Mouse (Mus musculus): ENCODE measurements around the gene Smpd2. TPM values are rescaled to one million over a fixed set of nuclear protein-coding genes. Genes with fewer than 3 reads are reported as not detected.
A peak's percentile ranks its signal among the peaks of the same experiment; 100 is the strongest.
"Not testable (repeated sequence)": the region's sequence is repeated elsewhere in the genome, so short reads cannot be mapped to it uniquely, and the experiment has no call there.

Gene Smpd2
- polyA plus RNA-seq, 1 experiment = 9.2 TPM

DNA sequence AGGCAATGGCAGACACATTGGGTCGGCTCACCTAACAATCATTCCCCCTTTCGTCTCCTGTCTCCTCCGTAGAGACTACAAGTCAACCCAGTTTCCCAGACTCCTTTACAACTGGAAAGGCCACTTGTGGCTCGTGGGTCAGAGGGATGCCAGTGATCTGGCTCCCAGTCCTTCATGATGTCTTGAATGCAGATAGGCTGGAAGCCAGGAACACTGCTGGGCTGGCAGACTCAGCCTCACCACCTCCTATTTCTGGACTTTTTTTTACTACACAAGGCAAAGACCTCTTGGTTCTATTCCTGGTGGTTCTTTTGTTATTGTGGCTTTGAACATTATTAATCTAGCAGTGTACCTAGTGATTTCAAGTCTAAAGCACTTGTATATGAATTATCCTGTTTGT, 24.1 kb upstream of the Smpd2 start:
- Histone ChIP-seq H3K4me1 (ENCODE audit: control insufficient read depth, insufficient read depth, insufficient read length, low read length) (no peaks in the 10 kb centered on the region), H3K27ac (replicated peaks; ENCODE audit: low read depth, low read length) (no peak overlapping the region), H3K4me3 (ENCODE audit: insufficient read depth, low read depth, low read length) (no peak overlapping the region)

DNA sequence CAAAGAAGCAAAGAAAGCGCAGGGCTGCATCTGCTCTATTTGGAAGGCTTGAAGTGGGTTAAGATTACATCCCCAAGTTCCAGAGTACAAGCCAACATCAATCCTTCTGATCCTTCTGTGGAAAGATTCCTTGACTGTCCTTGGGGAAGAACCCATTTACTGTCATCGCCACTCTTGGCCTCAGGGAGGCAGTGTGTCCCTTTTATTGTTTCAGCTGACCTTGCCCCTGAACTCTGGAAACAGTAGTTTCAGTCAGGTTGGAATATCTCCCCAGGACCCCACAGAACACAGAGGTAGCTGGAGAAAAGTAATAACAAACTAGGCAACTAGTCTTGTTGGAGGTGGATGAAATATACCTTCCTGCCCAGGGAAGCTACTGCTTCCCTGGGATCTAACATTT, 19.0 kb upstream of the Smpd2 start:
- Histone ChIP-seq H3K4me3 (ENCODE audit: insufficient read depth, low read depth, low read length) (no peak overlapping the region), H3K4me1 (ENCODE audit: control insufficient read depth, insufficient read depth, insufficient read length, low read length) (no peaks in the 10 kb centered on the region), H3K27ac (replicated peaks; ENCODE audit: low read depth, low read length) (no peak overlapping the region)

GRCm38 (mm10) chr10:41505446-41505845, 15.3 kb upstream of the Smpd2 start:
- H3K4me1 ChIP-seq (ENCODE audit: control insufficient read depth, insufficient read depth, insufficient read length, low read length); H3K4me3 ChIP-seq (ENCODE audit: insufficient read depth, low read depth, low read length); H3K27ac ChIP-seq (replicated peaks; ENCODE audit: low read depth, low read length): not testable (repeated sequence)

GRCm38 (mm10) chr10:41504996-41505395, 14.8 kb upstream of the Smpd2 start:
- H3K4me3 ChIP-seq (ENCODE audit: insufficient read depth, low read depth, low read length) = no peak overlapping the region
- H3K27ac ChIP-seq (replicated peaks; ENCODE audit: low read depth, low read length) = no peak overlapping the region
- no peaks in the 10 kb centered on the region; the same call in 1 of the 2 replicates for H3K4me1 ChIP-seq (ENCODE audit: control insufficient read depth, insufficient read depth, insufficient read length, low read length)

- Histone ChIP-seq H3K4me1 (ENCODE audit: control insufficient read depth, insufficient read depth, insufficient read length, low read length) (no peaks in the 10 kb centered on the region; the same call in 1 of the 2 replicates), H3K4me3 (ENCODE audit: insufficient read depth, low read depth, low read length) (no peak overlapping the region), H3K27ac (replicated peaks; ENCODE audit: low read depth, low read length) (no peak overlapping the region)
These were observed 10.8 kb upstream of the Smpd2 start for GRCm38 (mm10) chr10:41500941-41501340.

DNA sequence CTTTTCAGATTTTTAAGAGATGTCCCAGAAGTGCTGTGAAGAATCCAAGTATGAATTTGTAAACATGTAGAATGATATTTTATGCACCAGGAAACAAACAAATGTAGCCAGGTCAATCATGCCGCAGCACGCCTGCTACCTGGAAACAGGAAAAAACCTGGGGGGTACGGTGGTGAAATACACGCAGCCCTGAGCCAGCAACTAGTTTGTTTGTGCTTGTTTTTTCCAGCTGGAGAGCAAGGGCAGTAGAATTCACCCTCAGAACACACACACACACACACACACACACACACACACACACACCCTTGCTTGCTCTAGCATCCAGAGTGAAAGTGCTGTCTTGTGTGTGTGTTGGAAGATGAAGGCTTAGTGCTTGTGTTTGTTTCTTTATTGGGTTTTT, 942 bp upstream of the Smpd2 start:
- H3K27ac ChIP-seq (replicated peaks; ENCODE audit: low read depth, low read length) = no peak overlapping the region

GRCm38 (mm10) chr10:41490518-41490873, 327 bp upstream of the Smpd2 start:
- Histone ChIP-seq H3K4me1 (ENCODE audit: control insufficient read depth, insufficient read depth, insufficient read length, low read length) (peaks cover 9% of the 10 kb centered on the region), H3K27ac (replicated peaks; ENCODE audit: low read depth, low read length) (no peak overlapping the region), H3K4me3 (ENCODE audit: insufficient read depth, low read depth, low read length) (peak overlapping the region; percentile 70)

More for the DNA sequence above, 942 bp upstream of the Smpd2 start:
- Histone ChIP-seq H3K4me3 (ENCODE audit: insufficient read depth, low read depth, low read length) (no peak overlapping the region), H3K4me1 (ENCODE audit: control insufficient read depth, insufficient read depth, insufficient read length, low read length) (peaks cover 9% of the 10 kb centered on the region)

DNA sequence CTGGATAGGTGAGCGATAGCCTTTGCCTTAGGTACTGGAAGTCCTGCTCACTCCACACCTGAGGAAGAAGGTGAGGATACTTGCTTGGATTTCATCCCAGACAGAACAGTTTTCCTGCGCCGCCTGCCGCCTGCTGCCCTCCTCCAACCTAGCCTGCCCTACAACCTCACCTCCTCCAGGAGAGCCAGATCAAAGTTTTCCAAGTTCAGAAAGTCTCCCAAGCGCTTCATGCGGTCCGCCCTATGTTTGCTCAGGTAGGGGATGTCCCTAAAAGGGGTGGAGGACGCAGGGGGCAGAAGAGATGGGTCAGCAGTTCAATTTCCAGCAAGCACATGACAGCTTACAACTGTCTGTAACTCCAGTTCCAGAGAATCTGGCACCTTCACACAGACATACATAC, 875 bp downstream of the Smpd2 start:
- H3K27ac ChIP-seq (replicated peaks; ENCODE audit: low read depth, low read length) = no peak overlapping the region
- peak overlapping the region; percentile 70 for H3K4me3 ChIP-seq (ENCODE audit: insufficient read depth, low read depth, low read length)
- H3K4me1 ChIP-seq (ENCODE audit: control insufficient read depth, insufficient read depth, insufficient read length, low read length) = peaks cover 9% of the 10 kb centered on the region

GRCm38 (mm10) chr10:41488877-41489276, 1.3 kb downstream of the Smpd2 start:
- Histone ChIP-seq H3K4me3 (ENCODE audit: insufficient read depth, low read depth, low read length) (peak overlapping the region; percentile 70), H3K27ac (replicated peaks; ENCODE audit: low read depth, low read length) (no peak overlapping the region), H3K4me1 (ENCODE audit: control insufficient read depth, insufficient read depth, insufficient read length, low read length) (peaks cover 9% of the 10 kb centered on the region)

DNA sequence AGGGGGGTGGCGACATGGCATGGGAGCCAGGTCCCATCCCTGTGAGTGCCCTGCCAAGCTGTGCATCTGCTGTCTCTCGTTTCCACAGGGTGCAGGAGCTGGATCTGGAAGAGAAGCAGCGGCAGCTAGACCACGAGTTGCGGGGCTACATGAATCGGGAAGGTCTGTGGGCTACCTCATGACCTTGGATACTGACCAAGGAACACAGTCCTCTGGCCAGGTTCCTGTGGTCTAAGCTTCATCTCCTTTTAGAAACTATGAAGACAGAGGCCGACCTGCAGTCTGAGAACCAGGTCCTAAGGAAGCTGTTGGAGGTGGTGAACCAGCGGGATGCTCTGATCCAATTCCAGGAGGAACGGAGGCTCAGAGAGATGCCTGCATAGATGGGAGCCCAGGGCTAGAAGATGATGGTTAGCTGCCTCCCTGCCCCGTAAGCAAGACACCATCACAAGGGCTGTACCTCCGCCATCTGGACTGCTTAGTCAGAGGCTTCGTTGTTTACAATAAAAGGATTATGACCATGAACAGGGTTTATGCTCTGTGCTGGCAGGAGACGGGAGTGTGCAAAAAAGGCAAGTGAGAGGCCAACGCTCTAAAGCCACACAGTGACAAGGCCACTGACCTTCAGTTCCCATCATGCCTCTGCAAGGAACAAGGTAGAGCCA, 3.5 kb downstream of the Smpd2 start:
- H3K4me1 ChIP-seq (ENCODE audit: control insufficient read depth, insufficient read depth, insufficient read length, low read length) = peaks cover 9% of the 10 kb centered on the region
- H3K4me3 ChIP-seq (ENCODE audit: insufficient read depth, low read depth, low read length) = no peak overlapping the region
- no peak overlapping the region for H3K27ac ChIP-seq (replicated peaks; ENCODE audit: low read depth, low read length)

DNA sequence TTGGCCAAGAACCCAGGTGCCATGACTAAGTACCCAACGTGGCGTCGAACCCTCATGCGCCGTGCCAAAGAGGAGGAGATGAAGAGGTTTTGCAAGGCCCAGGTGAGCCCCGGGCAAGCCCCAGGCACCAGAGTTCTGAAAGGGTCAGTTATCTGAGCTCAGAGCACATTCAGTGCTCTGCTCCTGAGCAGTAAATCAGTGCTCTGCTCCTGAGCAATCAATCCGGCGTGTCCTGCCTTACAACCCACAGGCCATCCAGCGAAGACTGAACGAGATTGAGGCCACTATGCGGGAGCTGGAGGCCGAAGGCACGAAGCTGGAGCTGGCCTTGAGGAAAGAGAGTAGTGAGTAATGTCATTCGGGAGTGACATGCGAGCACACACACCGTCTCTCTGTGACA, 4.4 kb downstream of the Smpd2 start:
- Histone ChIP-seq H3K4me3 (ENCODE audit: insufficient read depth, low read depth, low read length) (no peak overlapping the region), H3K27ac (replicated peaks; ENCODE audit: low read depth, low read length) (no peak overlapping the region), H3K4me1 (ENCODE audit: control insufficient read depth, insufficient read depth, insufficient read length, low read length) (peaks cover 9% of the 10 kb centered on the region)

- Histone ChIP-seq H3K27ac (replicated peaks; ENCODE audit: low read depth, low read length) (no peak overlapping the region), H3K4me1 (ENCODE audit: control insufficient read depth, insufficient read depth, insufficient read length, low read length) (no peaks in the 10 kb centered on the region; the same call in 1 of the 2 replicates), H3K4me3 (ENCODE audit: insufficient read depth, low read depth, low read length) (no peak overlapping the region)
These were observed 7.7 kb downstream of the Smpd2 start for GRCm38 (mm10) chr10:41482446-41482845.

DNA sequence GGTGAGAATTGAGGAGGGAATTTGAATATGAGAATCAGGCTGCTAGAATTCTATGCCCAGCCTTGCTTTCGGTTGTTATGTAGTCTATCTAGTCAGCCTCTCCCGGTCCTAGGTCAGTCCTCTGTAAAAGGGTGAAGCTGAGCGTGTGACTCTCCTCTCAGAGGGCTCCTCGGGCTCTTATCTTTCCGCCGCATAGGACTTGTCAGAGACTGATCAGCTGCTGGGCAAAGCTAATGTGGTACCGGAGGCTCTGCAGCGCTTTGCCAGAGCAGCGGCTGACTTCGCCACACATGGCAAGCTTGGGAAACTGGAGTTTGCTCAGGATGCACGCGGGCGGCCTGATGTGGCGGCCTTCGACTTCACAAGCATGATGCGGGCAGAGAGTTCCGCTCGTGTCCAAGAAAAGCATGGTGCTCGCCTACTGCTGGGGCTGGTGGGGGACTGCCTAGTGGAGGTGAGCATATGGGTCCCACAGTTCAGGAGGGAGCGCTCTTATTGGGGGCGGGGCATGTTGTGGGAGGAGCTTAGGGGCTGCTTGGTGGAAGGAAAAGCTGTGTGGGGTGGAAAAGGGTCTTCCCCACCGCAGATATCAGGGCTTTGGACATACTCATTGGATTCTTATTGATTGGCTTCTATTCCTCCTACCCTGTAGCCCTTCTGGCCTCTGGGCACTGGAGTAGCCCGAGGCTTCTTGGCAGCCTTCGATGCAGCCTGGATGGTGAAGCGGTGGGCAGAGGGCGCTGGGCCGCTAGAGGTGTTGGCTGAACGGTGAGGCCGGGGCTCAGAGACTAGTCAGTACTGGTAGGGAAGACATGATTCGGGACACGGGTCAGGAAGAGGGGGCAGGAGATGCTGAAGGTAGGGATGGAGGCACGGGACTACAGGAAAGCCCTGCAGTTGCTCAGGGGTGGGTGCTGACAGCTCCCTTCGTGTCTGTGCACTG, 9.0 kb downstream of the Smpd2 start:
- Histone ChIP-seq H3K27ac (replicated peaks; ENCODE audit: low read depth, low read length) (no peak overlapping the region), H3K4me3 (ENCODE audit: insufficient read depth, low read depth, low read length) (no peak overlapping the region)

DNA sequence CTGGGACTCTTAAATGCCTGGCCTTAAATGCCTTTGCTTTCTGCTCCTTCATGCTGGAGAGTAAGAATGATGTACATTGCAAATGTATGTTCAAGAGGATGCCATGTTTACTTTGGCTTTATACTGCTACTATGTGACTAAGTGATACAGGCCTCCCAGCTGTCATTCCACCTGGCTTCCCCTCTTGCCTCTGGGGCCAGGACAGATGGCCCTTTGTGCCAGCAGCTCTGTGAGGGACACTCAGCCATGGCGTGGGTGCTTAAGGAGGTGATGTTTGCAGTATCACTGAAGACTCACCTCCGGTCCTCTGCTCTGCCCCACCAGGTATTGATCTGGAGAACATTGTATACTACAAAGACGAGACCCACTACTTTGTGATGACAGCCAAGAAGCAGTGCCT, 10.2 kb downstream of the Smpd2 start:
- Histone ChIP-seq H3K27ac (replicated peaks; ENCODE audit: low read depth, low read length) (no peak overlapping the region), H3K4me1 (ENCODE audit: control insufficient read depth, insufficient read depth, insufficient read length, low read length) (peaks cover 5% of the 10 kb centered on the region), H3K4me3 (ENCODE audit: insufficient read depth, low read depth, low read length) (no peak overlapping the region)

More for the DNA sequence above, 9.0 kb downstream of the Smpd2 start:
- no peaks in the 10 kb centered on the region; the same call in 1 of the 2 replicates for H3K4me1 ChIP-seq (ENCODE audit: control insufficient read depth, insufficient read depth, insufficient read length, low read length)

DNA sequence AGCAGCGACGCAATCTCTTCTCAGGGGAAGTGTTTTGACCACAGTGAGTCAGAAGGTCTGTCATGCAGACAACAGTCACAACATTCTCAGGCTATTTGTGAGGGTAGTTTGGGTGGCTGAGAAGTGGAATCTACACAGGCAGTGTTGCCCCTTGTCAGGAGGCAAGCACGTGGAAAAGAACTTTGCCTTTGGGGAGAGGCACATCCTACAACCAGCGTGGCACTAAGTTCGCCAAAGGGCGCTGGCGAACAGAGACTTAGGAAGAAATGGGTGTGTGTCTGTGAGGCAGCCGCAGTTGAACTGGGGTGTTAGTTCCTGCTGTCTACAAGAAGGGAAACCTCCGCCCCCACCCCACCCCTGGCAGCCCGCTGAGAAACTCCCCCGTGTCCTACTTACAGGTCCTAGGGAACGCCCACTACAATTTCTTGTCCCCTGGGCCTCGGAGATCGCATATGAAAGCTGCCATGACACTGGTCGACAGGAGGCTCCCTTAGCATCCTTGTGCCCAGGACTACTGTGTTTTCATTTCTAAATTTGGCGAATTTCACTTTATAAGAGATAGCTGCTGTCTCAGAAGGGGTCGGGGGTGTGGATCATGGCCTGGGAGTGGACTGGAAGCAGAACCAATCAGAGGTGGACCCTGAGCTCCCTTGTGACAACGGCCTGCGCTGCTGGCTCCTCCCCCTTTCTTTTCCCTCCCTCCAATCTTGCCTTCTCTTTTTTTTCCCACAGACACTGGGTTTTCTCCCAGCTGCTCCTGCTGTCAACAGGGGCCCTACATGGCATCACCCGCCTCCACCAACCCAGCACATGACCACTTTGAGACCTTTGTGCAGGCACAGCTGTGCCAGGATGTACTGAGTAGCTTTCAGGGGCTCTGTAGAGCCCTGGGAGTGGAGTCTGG, 12.6 kb downstream of the Smpd2 start:
- peak overlapping the region; percentile 57 for H3K4me3 ChIP-seq (ENCODE audit: insufficient read depth, low read depth, low read length)
- peaks cover 5% of the 10 kb centered on the region for H3K4me1 ChIP-seq (ENCODE audit: control insufficient read depth, insufficient read depth, insufficient read length, low read length)
- H3K27ac ChIP-seq (replicated peaks; ENCODE audit: low read depth, low read length) = peak overlapping the region; percentile 71
